In genomic region chr2:87642441-87642840, GRCm38 (mm10) we compare ENCODE assay signal across 3 mouse cellular contexts.
A peak's percentile ranks its signal among the peaks of the same experiment; 100 is the strongest.
TF ChIP-seq lines count a peak whose summit lies in the region.

No protein-coding gene starts in this region.

TF ChIP-seq in CH12.LX, 34 proteins besides CTCF, POLR2A, EP300 and RAD21 (continued from another document):
- TF ChIP-seq TBP (conservative IDR thresholded peaks at IDR 0.05; ENCODE audit: low read depth, low read length) (no peak), BHLHE40 (IDR thresholded peaks at IDR 0.05; ENCODE audit: low read depth, low read length) (no peak), E2F4 (IDR thresholded peaks at IDR 0.05; ENCODE audit: insufficient replicate concordance, low read depth, low read length) (no peak), MAFK (IDR thresholded peaks at IDR 0.05; ENCODE audit: insufficient replicate concordance, low read length) (peak; percentile 71; the same call in 1 of the 2 replicates), GABPA (IDR thresholded peaks at IDR 0.05; ENCODE audit: insufficient replicate concordance, low read depth, low read length) (no peak), IRF4 (IDR thresholded peaks at IDR 0.05; ENCODE audit: low read depth, low read length) (no peak)

TF ChIP-seq in ES-E14, 5 proteins besides CTCF, POLR2A, EP300 and RAD21 (continued from another document):
- TF ChIP-seq HCFC1 (IDR thresholded peaks at IDR 0.05; ENCODE audit: borderline replicate concordance, insufficient read depth, low read length) (no peak), MAFK (IDR thresholded peaks at IDR 0.05; ENCODE audit: insufficient read depth, low read depth, low read length) (peak; percentile 92)

TF ChIP-seq in MEL, 35 proteins besides CTCF, POLR2A, EP300 and RAD21:
- TF ChIP-seq MAFK (IDR thresholded peaks at IDR 0.05; ENCODE audit: borderline replicate concordance, low read depth, low read length) (peak; percentile 31; the same call in 1 of the 2 replicates), ZKSCAN1 (IDR thresholded peaks at IDR 0.05; ENCODE audit: low read depth, low read length) (no peak)
